Mouse (Mus musculus) lung, postnatal 36 days (tissue): Measurements from ENCODE around the gene Adprm.

Experiments used
- DNase-seq: peaks from one replicate; pipeline ENCODE4 v3.0.0; 2022; ENCODE audit warnings: mixed read lengths

Adprm gene

GRCm38 (mm10) chr11:67022354-67023115 is 29.9 kb downstream of the Adprm start:
- peak; percentile 30 for DNase-seq

- DNase-seq, result peak; percentile 76
Observed at GRCm38 (mm10) chr11:67020948-67021347, 31.4 kb downstream of the Adprm start.

GRCm38 (mm10) chr11:67019711-67020475 is 32.5 kb downstream of the Adprm start:
- DNase-seq, result no peak

DNA sequence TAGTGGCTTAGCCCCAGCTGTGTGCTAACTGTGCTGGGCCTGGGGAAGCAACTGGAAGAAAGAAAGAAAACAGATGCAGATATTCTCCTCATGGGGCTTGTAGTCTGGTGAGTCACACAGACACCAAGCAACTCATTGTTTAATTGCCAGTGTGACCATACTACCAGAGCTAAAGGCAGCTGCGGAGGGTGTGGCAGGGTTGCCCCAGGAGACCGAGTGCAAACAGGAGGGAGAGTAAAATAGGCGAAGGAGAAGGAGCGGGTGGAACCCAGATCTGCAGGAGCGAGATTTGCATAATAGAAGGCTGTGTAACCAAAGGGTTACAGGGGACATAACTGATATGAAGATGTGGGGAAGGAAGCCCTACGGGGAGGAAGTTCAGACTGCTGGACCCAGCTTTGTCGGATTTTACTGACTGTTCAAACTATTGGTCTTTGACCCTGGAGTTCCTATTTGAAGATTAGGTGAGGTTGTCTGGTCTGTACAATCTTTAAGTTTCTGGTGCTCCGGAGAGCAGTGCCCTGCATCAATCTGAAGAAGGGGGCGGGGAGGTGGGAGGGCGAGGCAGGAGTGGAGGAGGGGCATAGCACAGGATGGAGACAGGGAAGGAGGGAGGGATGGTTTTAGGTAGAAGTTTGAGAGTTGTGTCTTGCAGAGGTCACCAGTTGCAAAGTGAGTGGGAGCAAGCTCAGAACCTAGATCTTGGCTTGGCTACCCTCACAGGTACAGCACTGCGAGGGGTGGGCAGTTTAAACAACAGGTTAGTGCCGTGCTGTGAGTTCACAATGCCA is 34.4 kb downstream of the Adprm start:
- DNase-seq, result peak; percentile 23

DNA sequence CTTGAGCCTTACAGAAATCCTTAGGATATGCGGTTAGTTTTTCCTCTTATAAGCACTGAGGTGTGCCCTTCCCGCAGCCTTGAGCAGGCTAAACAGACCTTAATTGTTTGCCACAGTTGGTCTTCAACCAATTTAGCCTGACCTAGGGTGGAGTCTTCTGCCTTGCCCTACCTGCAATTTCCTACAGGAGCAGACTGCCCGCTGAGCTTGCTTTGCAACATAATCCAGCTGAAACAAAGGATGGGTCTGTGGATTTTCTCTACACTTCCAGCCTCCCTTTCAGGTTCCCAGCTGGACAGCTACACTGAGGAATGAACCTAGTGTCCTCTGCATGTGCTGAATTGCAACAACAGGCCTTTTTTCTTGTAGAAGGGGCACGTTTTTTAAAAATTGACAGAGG is 40.8 kb downstream of the Adprm start:
- no peak for DNase-seq

- DNase-seq, result no peak
Observed at GRCm38 (mm10) chr11:67010430-67010829, 42.0 kb downstream of the Adprm start.

DNA sequence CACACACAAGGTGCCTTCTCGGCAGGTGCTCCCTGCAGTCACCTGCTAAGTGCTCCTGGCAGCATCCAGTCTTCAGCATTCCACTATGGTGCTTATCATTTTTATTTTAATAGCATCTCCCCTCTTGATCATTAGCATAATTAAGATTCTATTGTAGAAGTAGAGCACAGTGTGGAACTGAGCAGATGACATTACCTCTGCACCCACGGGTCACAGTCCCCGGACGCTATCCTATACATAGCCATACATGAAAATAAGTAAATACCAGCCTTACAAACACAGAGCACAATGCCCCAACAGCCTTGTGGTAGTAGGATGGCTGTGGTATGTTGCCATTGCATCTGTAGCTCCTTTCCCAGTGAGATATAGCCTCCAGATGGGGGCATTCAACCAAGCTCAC is 43.9 kb downstream of the Adprm start:
- no peak for DNase-seq

DNA sequence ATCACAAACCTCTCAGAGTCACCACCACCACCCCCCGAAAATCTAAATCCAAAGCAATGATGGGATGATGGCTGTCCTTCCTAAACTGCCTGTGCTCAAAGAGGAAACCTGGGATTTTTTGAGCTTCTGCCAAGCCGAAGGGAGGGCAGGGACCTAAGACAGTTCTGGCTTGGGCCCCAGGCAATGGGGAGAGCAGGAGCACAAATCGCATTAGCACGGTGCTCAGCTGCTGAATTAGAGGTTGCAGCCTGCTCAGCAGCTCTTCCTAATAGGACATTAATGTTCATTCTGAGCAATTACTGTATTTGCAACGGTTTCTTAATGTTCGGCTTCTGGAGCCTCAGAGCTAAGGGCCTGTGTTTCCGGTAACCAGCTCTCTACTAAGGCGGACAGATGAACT is 44.4 kb downstream of the Adprm start:
- DNase-seq, result no peak

GRCm38 (mm10) chr11:67002911-67003310 is 49.5 kb downstream of the Adprm start:
- no peak for DNase-seq

DNA sequence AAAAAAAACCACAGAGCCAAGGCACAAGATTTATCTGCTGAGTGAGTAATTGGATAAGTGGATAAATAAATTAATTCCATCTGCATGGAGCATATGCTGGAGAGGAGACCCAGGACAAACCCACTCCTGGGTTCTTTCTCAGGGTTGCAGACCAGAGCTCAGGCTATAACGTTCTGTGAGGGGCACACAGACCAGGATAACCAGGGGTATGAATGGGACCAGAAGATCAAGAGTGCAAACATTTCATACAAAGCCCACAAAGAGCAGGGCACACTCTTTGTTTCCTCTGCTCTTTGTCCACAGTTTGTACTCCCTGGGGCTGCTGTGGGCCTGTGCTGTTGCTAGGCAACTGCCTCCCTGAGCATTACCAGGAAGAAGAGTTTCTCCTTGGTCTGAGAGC is 50.7 kb downstream of the Adprm start:
- no peak for DNase-seq

DNA sequence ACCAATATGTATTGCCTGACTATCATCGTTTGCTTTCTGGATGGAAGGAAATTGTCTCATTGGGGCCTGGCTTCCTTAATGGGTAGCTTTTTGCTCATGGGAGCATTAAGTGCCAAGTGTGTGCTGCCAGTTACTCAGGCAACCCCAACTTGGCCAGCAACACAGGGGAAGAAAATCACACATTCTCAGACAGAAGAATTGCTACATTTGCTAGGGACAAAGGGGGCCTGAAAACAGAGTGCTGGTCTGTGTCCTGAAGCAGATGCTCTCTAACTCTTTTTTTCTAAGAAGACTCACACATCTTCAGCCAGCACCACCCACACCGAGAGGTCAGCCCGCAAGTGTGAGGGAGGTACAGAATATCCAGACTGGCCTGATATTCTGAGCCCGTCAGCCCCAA is 51.7 kb downstream of the Adprm start:
- no peak for DNase-seq

GRCm38 (mm10) chr11:66998467-66999403 is 53.7 kb downstream of the Adprm start:
- peak; percentile 86 for DNase-seq

DNA sequence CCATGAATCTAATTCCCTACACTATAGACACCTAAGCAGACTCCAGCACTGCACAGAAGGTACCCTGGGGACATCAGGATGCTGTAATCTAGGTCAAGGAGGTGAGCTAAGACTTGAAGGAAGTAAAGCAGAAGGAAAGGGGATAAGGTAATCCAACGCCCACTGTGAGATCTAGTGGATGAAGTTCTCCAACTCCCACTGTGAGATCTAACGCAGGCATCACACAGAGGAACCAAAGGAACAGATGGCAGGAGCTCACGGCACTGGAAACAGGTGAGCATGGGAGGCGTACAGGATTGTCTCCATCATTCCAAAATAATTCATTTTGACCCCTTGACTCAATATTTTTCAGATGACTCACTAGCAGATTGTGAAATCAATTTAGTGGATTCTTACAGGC is 55.9 kb downstream of the Adprm start:
- no peak for DNase-seq

DNA sequence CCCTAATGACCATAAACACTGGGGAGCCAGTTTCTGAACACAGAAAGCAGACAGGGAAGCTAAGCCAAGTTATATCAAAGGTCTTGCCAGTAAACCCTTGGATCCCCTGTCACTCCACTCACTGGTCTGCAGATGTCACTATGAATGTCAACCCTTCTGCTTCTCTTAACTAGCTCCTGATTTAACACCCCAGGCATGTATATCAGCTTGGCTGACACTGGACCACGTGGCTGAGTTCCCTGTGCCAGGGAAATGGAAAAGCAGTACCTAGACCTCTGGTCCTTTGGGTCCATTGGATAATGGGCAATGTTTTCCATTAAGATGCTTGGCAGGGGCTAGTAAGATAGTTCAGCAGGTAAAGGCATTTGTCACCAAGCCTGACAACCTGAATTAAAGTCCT is 58.7 kb downstream of the Adprm start:
- no peak for DNase-seq

DNA sequence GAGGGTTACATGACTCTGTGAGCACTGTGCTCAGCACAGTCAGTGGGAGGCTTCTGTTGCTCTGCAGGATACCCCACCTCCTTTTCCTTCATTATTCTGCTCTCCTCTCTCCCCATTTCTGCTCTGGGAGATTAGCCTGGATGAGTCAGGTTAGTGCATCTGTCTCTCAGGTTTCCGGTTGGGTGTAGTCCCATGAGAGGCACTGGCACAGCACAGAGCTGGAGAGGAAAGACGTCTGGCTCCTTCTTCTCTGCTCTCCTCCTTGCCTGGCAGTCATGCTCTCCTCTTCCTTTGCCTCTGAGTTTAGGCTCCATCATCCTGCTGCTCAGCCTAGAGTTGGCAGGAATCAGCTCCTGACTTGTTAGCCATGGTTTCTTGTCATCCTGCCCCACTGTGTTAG is 60.2 kb downstream of the Adprm start:
- DNase-seq, result no peak
